Mouse (Mus musculus) liver, postnatal 0 days (tissue): ENCODE data around the gene Def8.

ENCODE experiments used
- CTCF ChIP-seq: sonication (generic); IDR thresholded peaks from 2 replicates; pipeline ENCODE4 v1.5.1; 2016; ENCODE audit warnings: antibody characterized with exemption, low read depth
- EP300 ChIP-seq: IDR thresholded peaks from 2 replicates; pipeline ENCODE4 v1.6.1; 2016; ENCODE audit warnings: antibody characterized with exemption, low read depth, mild to moderate bottlenecking

GRCm38 (mm10) chr8:123407612-123408011, 15.7 kb upstream of the Def8 start:
- TF ChIP-seq CTCF (no peak), EP300 (no peak)
